Mouse (Mus musculus) intestine, embryonic 16.5 days (tissue): ENCODE results near the gene Chaf1a. TPM values are rescaled to one million over a fixed set of nuclear protein-coding genes. Genes with fewer than 3 reads are reported as not detected.

ENCODE experiments used
- ATAC-seq: fragments of 200-750 bp; cut with Nextera tagmentation; 2 replicates; pipeline ENCODE4 v1.8.0; 2017; ENCODE audit warnings: moderate TSS enrichment, moderate library complexity
- H3K27ac ChIP-seq: fragments of 300-500 bp; sonication (generic); 2 replicates; pipeline ENCODE4 v1.5.1; 2014; ENCODE audit warnings: mild to moderate bottlenecking, low read length
- H3K27me3 ChIP-seq: fragments of 300-500 bp; sonication (generic); replicated peaks from 2 replicates; pipeline ENCODE4 v1.6.1; 2014; ENCODE audit warnings: low read length, control low read depth, mixed read lengths; ENCODE audit not compliant: control insufficient read depth, insufficient read depth
- H3K36me3 ChIP-seq: fragments of 300-500 bp; sonication (generic); 2 replicates; pipeline ENCODE4 v1.6.1; 2014; ENCODE audit warnings: low read length, control low read depth; ENCODE audit not compliant: control insufficient read depth, insufficient read depth
- H3K4me1 ChIP-seq: fragments of 300-500 bp; sonication (generic); 2 replicates; pipeline ENCODE4 v1.6.1; 2014; ENCODE audit warnings: low read length, control low read depth, mixed read lengths; ENCODE audit not compliant: control insufficient read depth, insufficient read depth
- H3K4me2 ChIP-seq: fragments of 300-500 bp; sonication (generic); 2 replicates; pipeline ENCODE4 v1.6.1; 2014; ENCODE audit warnings: low read depth, low read length, control low read depth
- H3K4me3 ChIP-seq: fragments of 300-500 bp; sonication (generic); 2 replicates; pipeline ENCODE4 v1.5.1; 2014; ENCODE audit warnings: mild to moderate bottlenecking, low read length
- H3K9ac ChIP-seq: fragments of 300-500 bp; sonication (generic); 2 replicates; pipeline ENCODE4 v1.6.1; 2014; ENCODE audit warnings: low read depth, low read length
- H3K9me3 ChIP-seq: fragments of 300-500 bp; sonication (generic); 2 replicates; pipeline ENCODE4 v1.6.1; 2016; ENCODE audit warnings: low read length, control low read depth; ENCODE audit not compliant: control insufficient read depth
- WGBS: fragments of 180-500 bp; shearing (Covaris S2); extraction: QIAGEN DNeasy Blood & Tissue Kit; methylation state at CpG from one replicate; pipeline ENCODE4 v1.1.7; 2014; 5-methylcytosine and 5-hydroxymethylcytosine counted together
- polyA plus RNA-seq: library from polyadenylated mRNA; unstranded; fragments of >200 nt; fragmentation: Nextera tagmentation; extraction: Ambion mirVana; gene quantifications from 2 replicates; pipeline ENCODE4 v1.2.1, GENCODE M21; 2015

Gene Chaf1a
- polyA plus RNA-seq, 1 experiment from 2014 or later = 16.7 TPM

DNA sequence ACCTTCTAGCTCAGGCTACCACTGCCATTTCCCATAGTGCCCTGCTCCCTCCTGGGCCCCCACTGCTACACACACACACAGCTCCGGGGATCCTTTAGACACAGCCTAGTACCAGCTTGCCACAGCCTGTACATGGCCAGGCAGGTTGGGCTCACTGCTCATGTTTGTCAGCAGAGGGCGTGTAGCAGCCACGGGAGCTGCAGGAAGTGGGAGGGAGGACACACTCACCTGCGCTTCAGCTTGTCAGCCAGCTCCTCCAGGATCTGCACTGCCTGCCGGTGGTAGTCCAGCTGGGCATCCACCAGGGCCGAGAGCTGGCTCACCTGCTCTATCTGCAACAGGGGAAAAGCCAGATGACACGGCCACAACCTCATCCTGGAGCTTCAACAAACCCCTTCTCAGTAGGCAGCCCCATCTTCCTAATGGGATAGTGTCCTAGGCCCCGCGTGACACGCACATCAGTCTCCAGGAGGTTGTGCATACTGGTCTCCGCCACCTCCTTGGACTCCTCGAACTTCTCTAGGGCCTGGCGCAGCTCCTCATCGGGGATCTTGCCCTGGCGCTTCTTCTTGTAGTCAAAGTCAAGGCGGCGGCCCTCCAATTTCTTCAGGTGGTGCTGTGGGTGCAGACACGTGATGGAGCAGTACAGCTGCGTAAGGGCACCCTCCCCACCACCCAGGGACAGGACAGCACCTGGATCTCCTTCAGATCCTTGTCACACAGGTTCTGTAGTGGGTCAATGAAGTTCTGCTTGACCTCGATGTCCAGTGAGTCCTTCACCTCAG lies 21.7 kb upstream of the Chaf1a start:
- H3K27ac ChIP-seq = no peak overlapping the region
- H3K4me2 ChIP-seq = no peak overlapping the region
- H3K36me3 ChIP-seq = peaks cover 39% of the 10 kb centered on the region
- WGBS = 68% methylated on average over 20 of the region's 20 CpGs
- ATAC-seq = peak; percentile 64
- no peaks in the 10 kb centered on the region for H3K27me3 ChIP-seq
- H3K4me1 ChIP-seq = peaks cover 8% of the 10 kb centered on the region; the same call in 1 of the 2 replicates
- H3K9ac ChIP-seq = 0 out of 2 replicates have a peak overlapping the region, but pooled peaks have one; percentile 14
- no peak overlapping the region for H3K4me3 ChIP-seq
- no peaks in the 10 kb centered on the region for H3K9me3 ChIP-seq

DNA sequence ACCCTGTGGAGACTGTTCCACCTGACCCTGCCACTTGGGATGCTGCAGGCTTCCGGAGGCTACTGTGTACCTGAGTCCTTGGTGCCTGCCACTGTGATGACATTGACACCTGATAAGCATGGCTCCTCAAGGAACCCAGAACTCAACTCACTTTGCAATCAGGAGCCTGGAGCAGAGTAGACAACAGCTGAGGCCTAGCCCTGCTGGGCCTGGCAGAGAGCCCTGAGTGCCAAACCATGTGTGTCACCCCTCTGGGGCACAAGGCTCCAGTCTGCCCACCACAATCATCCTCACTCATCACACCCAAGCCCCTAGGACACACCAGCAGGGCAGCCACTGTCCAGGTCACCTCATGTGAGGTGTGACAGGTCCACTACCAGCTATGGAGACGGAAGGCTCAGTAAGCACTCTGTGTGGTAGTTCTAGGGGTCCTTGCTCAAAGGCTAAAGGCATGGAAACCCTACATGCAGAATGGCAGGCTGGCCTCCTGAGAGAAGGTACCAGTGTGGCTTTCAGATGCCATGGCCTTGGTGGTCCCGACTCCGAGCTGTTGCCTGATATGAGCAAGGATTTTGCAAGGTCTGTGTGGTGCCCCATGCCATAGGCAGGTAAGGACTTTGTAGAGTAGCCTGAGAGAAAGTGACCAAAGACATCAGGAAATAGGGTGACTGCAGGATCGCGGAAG lies 19.7 kb upstream of the Chaf1a start:
- 91% methylated on average over 6 of the region's 6 CpGs for WGBS
- no peaks in the 10 kb centered on the region for H3K9me3 ChIP-seq
- peaks cover 30% of the 10 kb centered on the region for H3K36me3 ChIP-seq
- no peaks in the 10 kb centered on the region for H3K27me3 ChIP-seq
- H3K4me2 ChIP-seq = no peak overlapping the region
- H3K4me1 ChIP-seq = peaks cover 14% of the 10 kb centered on the region; the same call in 1 of the 2 replicates
- no peak for ATAC-seq
- no peak overlapping the region for H3K27ac ChIP-seq
- no peak overlapping the region for H3K9ac ChIP-seq
- H3K4me3 ChIP-seq = no peak overlapping the region

DNA sequence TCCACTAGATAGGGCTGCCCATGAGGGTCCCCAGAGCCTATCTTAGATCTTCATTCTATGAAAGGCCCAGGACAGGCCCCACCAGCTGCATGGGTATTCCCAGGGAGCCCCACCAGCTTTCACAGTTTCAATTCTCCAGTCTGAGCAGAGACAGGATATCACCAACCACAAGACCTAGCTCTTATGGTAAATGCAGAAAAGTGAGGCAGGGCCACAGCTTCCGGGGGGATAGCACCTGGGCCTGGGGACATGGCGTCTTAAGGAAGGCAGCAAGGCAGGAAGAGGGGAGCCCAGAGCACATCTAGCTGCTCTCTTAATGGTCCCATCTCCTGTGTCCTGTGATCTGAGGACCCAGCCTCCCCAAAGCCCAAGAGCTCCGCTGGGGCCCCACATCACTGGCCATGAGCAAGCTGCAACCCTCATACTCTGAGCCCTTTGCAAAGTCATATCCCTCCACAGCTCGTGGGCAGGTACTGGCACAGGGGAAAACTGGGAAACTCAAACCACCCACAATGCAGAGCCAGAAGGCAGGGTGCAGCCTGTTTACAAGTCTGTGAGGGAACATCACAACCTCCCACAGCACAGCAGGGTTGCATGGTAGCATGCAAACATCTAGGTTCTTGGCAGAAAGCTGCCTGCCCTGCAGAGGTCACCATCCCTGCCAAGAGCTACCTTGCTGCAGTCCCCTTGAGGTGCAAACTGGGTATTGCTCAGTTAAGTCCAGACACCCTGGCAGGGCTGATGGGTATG lies 18.9 kb upstream of the Chaf1a start:
- WGBS = 77% methylated on average over 4 of the region's 4 CpGs
- Histone ChIP-seq H3K4me3 (no peak overlapping the region), H3K4me2 (no peak overlapping the region), H3K36me3 (peaks cover 22% of the 10 kb centered on the region), H3K27me3 (no peaks in the 10 kb centered on the region), H3K9me3 (no peaks in the 10 kb centered on the region), H3K27ac (no peak overlapping the region), H3K4me1 (peaks cover 14% of the 10 kb centered on the region; the same call in 1 of the 2 replicates), H3K9ac (no peak overlapping the region)
- no peak for ATAC-seq

DNA sequence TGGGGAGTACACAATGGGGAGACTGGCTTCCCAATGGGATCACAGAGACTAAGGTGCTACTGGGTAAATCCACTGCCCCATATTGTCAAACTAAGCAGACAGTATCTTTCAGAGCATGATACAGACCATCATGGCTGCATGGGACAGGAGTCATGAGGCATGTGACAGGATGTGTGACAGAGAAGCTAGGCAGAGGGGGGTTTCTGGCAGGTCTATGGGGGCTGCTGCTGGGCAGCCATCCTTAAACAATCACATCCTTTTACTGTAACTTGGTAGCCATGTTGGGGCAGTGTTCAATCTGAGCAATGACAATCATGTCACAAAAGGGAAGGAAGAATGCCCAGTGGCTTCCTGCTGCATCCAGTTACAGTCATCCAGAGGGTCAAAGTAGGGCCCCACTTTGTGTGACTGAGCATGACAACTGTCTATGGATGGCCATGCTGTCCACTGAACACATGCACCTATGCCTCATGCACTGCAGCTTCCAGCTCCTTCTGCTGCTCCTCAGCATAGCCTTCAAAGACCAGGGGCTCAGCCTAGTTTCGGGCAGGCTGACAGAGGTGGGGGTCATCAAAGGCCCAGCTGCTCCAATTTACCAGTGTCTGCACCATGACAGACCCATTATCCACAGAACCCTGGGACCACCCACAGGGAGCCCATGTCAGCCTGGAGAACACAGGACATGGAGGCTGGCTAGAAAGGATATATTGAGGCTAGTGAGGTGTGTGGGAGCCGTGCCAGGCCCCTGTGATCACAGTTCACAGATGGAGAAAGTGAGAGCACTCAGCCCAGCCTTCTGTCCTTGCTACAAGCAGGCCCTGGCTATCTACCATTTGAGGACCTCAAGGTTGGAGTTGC lies 17.9 kb upstream of the Chaf1a start:
- no peak overlapping the region for H3K9ac ChIP-seq
- no peak overlapping the region for H3K4me2 ChIP-seq
- H3K4me1 ChIP-seq = peaks cover 19% of the 10 kb centered on the region; the same call in 1 of the 2 replicates
- no peak overlapping the region for H3K27ac ChIP-seq
- H3K4me3 ChIP-seq = no peak overlapping the region
- H3K36me3 ChIP-seq = peaks cover 18% of the 10 kb centered on the region
- no peak for ATAC-seq
- no peaks in the 10 kb centered on the region for H3K9me3 ChIP-seq
- no peaks in the 10 kb centered on the region for H3K27me3 ChIP-seq
- 68% methylated on average over 2 of the region's 2 CpGs for WGBS

DNA sequence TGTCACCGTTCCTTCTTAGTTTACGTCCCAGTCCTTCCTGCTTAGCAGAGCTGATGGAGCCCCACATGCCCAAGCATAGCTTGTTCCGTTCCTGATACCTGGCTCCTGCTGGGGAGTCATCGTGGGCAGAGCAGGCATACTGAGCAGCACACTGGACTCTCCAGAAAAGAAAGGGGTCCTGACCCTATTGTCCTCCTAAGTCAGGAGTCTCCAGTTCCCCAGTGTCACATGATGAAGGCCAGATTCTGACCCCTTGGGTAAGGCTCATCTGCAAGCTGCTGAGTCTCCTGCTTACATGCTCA lies 17.3 kb upstream of the Chaf1a start:
- H3K4me3 ChIP-seq = no peak overlapping the region
- no peak overlapping the region for H3K9ac ChIP-seq
- peaks cover 19% of the 10 kb centered on the region; the same call in 1 of the 2 replicates for H3K4me1 ChIP-seq
- peaks cover 13% of the 10 kb centered on the region for H3K36me3 ChIP-seq
- no peak overlapping the region for H3K4me2 ChIP-seq
- ATAC-seq = no peak
- no peaks in the 10 kb centered on the region for H3K27me3 ChIP-seq
- H3K27ac ChIP-seq = no peak overlapping the region
- 83% methylated on average over 4 of the region's 4 CpGs for WGBS
- H3K9me3 ChIP-seq = no peaks in the 10 kb centered on the region

DNA sequence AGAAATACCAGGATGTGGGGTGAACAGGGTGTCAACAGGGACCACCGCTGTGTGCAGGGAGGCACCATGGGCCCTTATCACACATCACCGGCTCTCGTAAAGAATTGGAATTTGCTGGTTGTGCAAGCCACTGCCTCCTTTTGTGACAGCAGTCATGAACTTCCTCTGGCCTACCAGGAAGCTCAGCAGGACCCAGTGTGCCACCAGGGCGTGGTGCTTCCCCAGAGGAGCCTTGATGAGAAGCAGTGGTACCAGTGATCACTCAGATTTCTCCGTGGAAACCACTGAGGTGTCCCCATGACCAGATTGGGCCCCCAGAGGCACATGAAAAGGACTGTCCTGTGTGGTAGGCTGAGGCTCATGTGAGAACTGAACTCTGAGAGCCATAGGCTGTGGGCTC lies 16.9 kb upstream of the Chaf1a start:
- ATAC-seq = peak; percentile 27
- Histone ChIP-seq H3K4me2 (no peak overlapping the region), H3K4me3 (no peak overlapping the region), H3K27me3 (no peaks in the 10 kb centered on the region), H3K36me3 (peaks cover 9% of the 10 kb centered on the region), H3K9ac (no peak overlapping the region), H3K27ac (peak overlapping the region; percentile 10; the same call in 1 of the 2 replicates), H3K9me3 (no peaks in the 10 kb centered on the region), H3K4me1 (peaks cover 19% of the 10 kb centered on the region; the same call in 1 of the 2 replicates)
- 65% methylated on average over 5 of the region's 5 CpGs for WGBS

DNA sequence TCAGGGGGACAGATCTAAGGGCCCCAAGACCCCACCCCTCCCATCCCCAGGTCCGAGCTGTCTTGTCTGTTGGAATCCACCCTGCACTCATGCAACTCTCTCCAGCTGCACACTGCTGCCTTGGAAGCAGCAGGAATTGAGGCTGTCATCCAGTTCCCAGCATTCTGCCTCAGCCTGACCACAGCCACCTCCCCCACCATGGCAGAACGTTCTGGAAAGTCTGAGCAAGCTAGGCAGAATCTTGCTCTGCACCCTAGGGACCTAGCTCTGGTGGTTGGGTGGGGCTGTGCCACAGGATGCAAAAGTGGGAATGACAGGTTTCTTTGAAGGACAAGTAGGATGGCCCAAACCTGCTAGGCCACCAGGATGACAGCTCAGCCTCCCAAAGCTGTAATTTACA lies 15.8 kb upstream of the Chaf1a start:
- WGBS = 68% methylated on average over 2 of the region's 2 CpGs
- H3K36me3 ChIP-seq = 0 out of 2 replicates have a peak, but pooled peaks cover 4% of the 10 kb centered on the region
- H3K4me2 ChIP-seq = no peak overlapping the region
- H3K27ac ChIP-seq = no peak overlapping the region
- H3K4me1 ChIP-seq = peaks cover 19% of the 10 kb centered on the region; the same call in 1 of the 2 replicates
- no peaks in the 10 kb centered on the region for H3K9me3 ChIP-seq
- no peak overlapping the region for H3K4me3 ChIP-seq
- no peak overlapping the region for H3K9ac ChIP-seq
- ATAC-seq = no peak
- H3K27me3 ChIP-seq = no peaks in the 10 kb centered on the region

DNA sequence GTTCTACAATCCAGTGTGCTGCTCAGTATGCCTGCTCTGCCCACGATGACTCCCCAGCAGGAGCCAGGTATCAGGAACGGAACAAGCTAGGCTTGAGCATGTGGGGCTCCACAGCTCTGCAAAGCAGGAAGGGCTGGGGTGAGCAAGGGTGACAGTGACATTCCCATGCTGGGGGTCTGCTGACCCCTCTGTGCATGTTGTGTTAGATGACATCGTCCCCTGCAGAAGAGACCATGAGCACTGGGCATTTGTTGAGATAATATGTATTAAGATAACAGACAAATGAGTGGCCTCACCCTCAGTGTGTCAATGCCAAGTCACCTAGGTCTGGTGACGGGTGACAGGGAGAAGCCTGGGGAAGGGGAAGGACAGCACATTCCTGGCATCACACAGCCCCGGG lies 15.3 kb upstream of the Chaf1a start:
- 74% methylated on average over 5 of the region's 5 CpGs for WGBS
- H3K9me3 ChIP-seq = no peaks in the 10 kb centered on the region
- H3K27ac ChIP-seq = no peak overlapping the region

More for the DNA sequence above, 15.3 kb upstream of the Chaf1a start:
- ATAC-seq = no peak
- no peaks in the 10 kb centered on the region for H3K27me3 ChIP-seq
- H3K36me3 ChIP-seq = 0 out of 2 replicates have a peak, but pooled peaks cover 4% of the 10 kb centered on the region
- H3K4me3 ChIP-seq = no peak overlapping the region
- no peak overlapping the region for H3K9ac ChIP-seq
- H3K4me2 ChIP-seq = no peak overlapping the region
- H3K4me1 ChIP-seq = peaks cover 19% of the 10 kb centered on the region; the same call in 1 of the 2 replicates
